ENCODE assay signal across 17 mouse cellular contexts in the genomic region with DNA sequence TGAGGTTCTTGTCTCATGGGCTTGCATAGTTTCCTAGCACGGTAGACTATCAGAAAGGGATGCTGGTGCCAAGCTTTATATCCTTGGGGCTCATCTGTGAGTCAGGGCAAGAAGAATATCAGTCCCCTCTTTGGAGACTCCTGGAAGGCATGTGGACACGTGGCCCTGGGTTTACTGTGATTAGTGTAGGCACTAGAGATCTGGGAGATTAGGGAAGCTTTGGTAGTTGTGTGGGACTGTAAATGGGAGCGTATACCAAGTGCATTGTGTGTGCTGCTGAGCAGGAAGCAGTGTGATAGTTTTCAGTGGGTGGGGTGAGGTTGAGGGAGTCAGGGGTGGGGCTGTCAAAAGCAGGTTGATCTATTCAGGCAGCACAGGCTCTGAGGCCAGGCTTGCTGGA. TPM values are rescaled to one million over a fixed set of nuclear protein-coding genes. Genes with fewer than 3 reads are reported as not detected.
A peak's percentile ranks its signal among the peaks of the same experiment; 100 is the strongest.
DNase-seq lines count a peak whose midpoint lies in the region; ATAC-seq lines count a peak whose summit lies in the region.
"Had no signal": no experiment of that assay in that cellular context is flagged by ENCODE, and none has a peak within 500 bp of the region (broad histone marks: within the 10 kb centered on the region; RNA-seq: fewer than 3 reads in every experiment).

No protein-coding gene starts in this region.

- no peak overlapping the region for H3K4me2 ChIP-seq in intestine, embryonic 16.5 days (ENCODE audit: low read depth, low read length)
- H3K4me2 ChIP-seq: hindbrain, embryonic 12.5 days; liver, embryonic 12.5 days had no signal

- intact Hi-C loops in heart, postnatal 10 days (cut with DNase I), result loop anchor here (10.0 kb wide), 1 partner anchor 240 kb away; no protein-coding TSS in a partner anchor

- peak; percentile 69 for ATAC-seq in intestine, embryonic 16.5 days
- ATAC-seq: liver, embryonic 12.5 days had no signal

- no peaks in the 10 kb centered on the region for H3K27me3 ChIP-seq in intestine, embryonic 16.5 days (replicated peaks; ENCODE audit: control insufficient read depth, insufficient read depth, low read length)
- H3K27me3 ChIP-seq: hindbrain, embryonic 12.5 days; liver, embryonic 12.5 days had no signal

- H3K27ac ChIP-seq in intestine, embryonic 16.5 days (ENCODE audit: low read length), result peak overlapping the region; percentile 57
- H3K27ac ChIP-seq: hindbrain, embryonic 12.5 days; kidney, postnatal 0 days; liver, embryonic 12.5 days had no signal

- no peak overlapping the region for H3K9ac ChIP-seq in intestine, embryonic 16.5 days (ENCODE audit: low read depth, low read length)
- H3K9ac ChIP-seq: liver, embryonic 12.5 days had no signal

- DNase-seq in heart, adult 11 months, result peak; percentile 76
- DNase-seq in heart, postnatal 10 days, result no peak
- peak; percentile 35 for DNase-seq in thymus, postnatal 0 days (ENCODE audit: low spot score)
- no peak for DNase-seq in thymus, postnatal 10 days (ENCODE audit: low spot score in 2 of 2)
- DNase-seq in ovary, postnatal 14 days (ENCODE audit: low spot score), result no peak
- no peak for DNase-seq in left cerebral cortex, adult 9 months (ENCODE audit: low spot score in 2 of 2)
- DNase-seq: cerebellum, adult 9-10 months; embryo, embryonic 11 days; spleen, adult 18-20 months had no signal

- no peak overlapping the region for H3K4me3 ChIP-seq in intestine, embryonic 16.5 days (ENCODE audit: low read length)
- H3K4me3 ChIP-seq: hindbrain, embryonic 12.5 days; liver, embryonic 12.5 days had no signal

- WGBS in intestine, embryonic 16.5 days, result 37% methylated on average over 3 of the region's 3 CpGs

- peaks cover 7% of the 10 kb centered on the region; the same call in 1 of the 2 replicates for H3K36me3 ChIP-seq in intestine, embryonic 16.5 days (ENCODE audit: control insufficient read depth, insufficient read depth, low read length)

- H3K9me3 ChIP-seq in intestine, embryonic 16.5 days (ENCODE audit: control insufficient read depth, low read length), result no peaks in the 10 kb centered on the region
- H3K9me3 ChIP-seq: G1E; hindbrain, embryonic 12.5 days; liver, embryonic 12.5 days had no signal

- peaks cover 51% of the 10 kb centered on the region for H3K4me1 ChIP-seq in intestine, embryonic 16.5 days (ENCODE audit: control insufficient read depth, insufficient read depth, low read length)

RNA-seq across cellular contexts. Expression of gene Dhcr7, which starts 12.0 kb away (rescaled TPM):
- total RNA-seq in heart, postnatal 10 days (2021), result 10 to 100 TPM in 1 of 2 experiments, 1 to 10 TPM in 1; 9.9 to 10.9 TPM
- polyA plus RNA-seq in thymus, postnatal 0 days (2015; fragmentation: Nextera tagmentation; extraction: Ambion mirVana), result 30.0 and 41.7 TPM in 2 replicates
- polyA plus RNA-seq in intestine, embryonic 16.5 days (2015; fragmentation: Nextera tagmentation; extraction: Ambion mirVana), result 98.0 and 105 TPM in 2 replicates

RNA-seq across cellular contexts. Expression of gene Nadsyn1, which starts 12.3 kb away (rescaled TPM):
- 1 to 10 TPM; 6.3 to 8.0 TPM for total RNA-seq in heart, postnatal 10 days (2021)
- polyA plus RNA-seq in thymus, postnatal 0 days (2015; fragmentation: Nextera tagmentation; extraction: Ambion mirVana), result 7.1 and 7.7 TPM in 2 replicates
- polyA plus RNA-seq in intestine, embryonic 16.5 days (2015; fragmentation: Nextera tagmentation; extraction: Ambion mirVana), result 25.4 and 29.4 TPM in 2 replicates

RNA-seq across cellular contexts. Expression of gene Gm498, which starts 31.7 kb away (rescaled TPM):
- not detected for total RNA-seq in heart, postnatal 10 days (2021)
- not detected in 2 replicates for polyA plus RNA-seq in thymus, postnatal 0 days (2015; fragmentation: Nextera tagmentation; extraction: Ambion mirVana)
- polyA plus RNA-seq in intestine, embryonic 16.5 days (2015; fragmentation: Nextera tagmentation; extraction: Ambion mirVana), result not detected in 2 replicates
- total RNA-seq: G1E; left cerebral cortex, postnatal 10 days had no signal
- polyA plus RNA-seq: heart, embryonic 14.5 days; hindbrain, embryonic 12.5 days; kidney, postnatal 0 days; liver, embryonic 12.5 days; lung, embryonic 16.5 days had no signal

RNA-seq across cellular contexts. Expression of gene Mrgpre, which starts 50.7 kb away (rescaled TPM):
- 1 to 10 TPM; 1.8 to 2.3 TPM for total RNA-seq in heart, postnatal 10 days (2021)
- polyA plus RNA-seq in thymus, postnatal 0 days (2015; fragmentation: Nextera tagmentation; extraction: Ambion mirVana), result 1.5 and 1.7 TPM in 2 replicates
- 1.4 and 1.5 TPM in 2 replicates for polyA plus RNA-seq in intestine, embryonic 16.5 days (2015; fragmentation: Nextera tagmentation; extraction: Ambion mirVana)
- total RNA-seq: G1E had no signal
- polyA plus RNA-seq: G1E had no signal

Comparison
In these comparisons a context has a peak if more than half of its experiments do, and no peak if none do; other contexts are left out.
1. DNase-seq: peak in heart, adult 11 months (single experiment) and thymus, postnatal 0 days (single experiment); none in heart, postnatal 10 days (0 of 2), thymus, postnatal 10 days (0 of 2), ovary, postnatal 14 days (single experiment) and left cerebral cortex, adult 9 months (0 of 2).